8 mouse cellular contexts compared by ENCODE assay signal in genomic region chr2:165054888-165055852, GRCm38 (mm10). TPM values are rescaled to one million over a fixed set of nuclear protein-coding genes. Genes with fewer than 3 reads are reported as not detected.
DNase-seq lines count a peak whose midpoint lies in the region; ATAC-seq and TF ChIP-seq lines count a peak whose summit lies in the region.

Gene Cd40, plus strand, starts transcription at chr2:165055627.

- no peak for TF ChIP-seq CTCF in stomach, postnatal 0 days (IDR thresholded peaks at IDR 0.05; ENCODE audit: low read depth)

- peak within 1 kb of the TSS; percentile 18 for H3K4me3 ChIP-seq in hindbrain, embryonic 15.5 days
- H3K4me3 ChIP-seq in midbrain, embryonic 15.5 days: peak within 1 kb of the TSS; percentile 15
- peak within 1 kb of the TSS; percentile 33 for H3K4me3 ChIP-seq in stomach, postnatal 0 days (ENCODE audit: low read depth, low read length)

- 0 out of 2 replicates have a peak within 1 kb of the TSS, but pooled peaks have one; percentile 23 for H3K27ac ChIP-seq in hindbrain, embryonic 15.5 days (replicated peaks)
- no peak within 1 kb of the TSS for H3K27ac ChIP-seq in midbrain, embryonic 15.5 days
- no peak within 1 kb of the TSS for H3K27ac ChIP-seq in stomach, postnatal 0 days (replicated peaks)

- TF ChIP-seq EP300 in stomach, postnatal 0 days (optimal IDR thresholded peaks at IDR 0.05): no peak

- DNase-seq in B cell, adult 2 months: peak; percentile 89
- peak; percentile 68 for DNase-seq in adrenal gland, postnatal 25 days
- peak; percentile 28 to 42 for DNase-seq in gastrocnemius, adult 8-10 months (ENCODE audit: low spot score in 2 of 2)
- DNase-seq in liver: peak; percentile 63
- DNase-seq in stomach, postnatal 0 days (ENCODE audit: low spot score): peak; percentile 69
- no peak for DNase-seq in frontal cortex, postnatal 36 days (ENCODE audit: low spot score in 2 of 2)

- WGBS in hindbrain, embryonic 15.5 days: 13% methylated on average over 25 of the region's 25 CpGs
- WGBS in midbrain, embryonic 15.5 days: 11% methylated on average over 25 of the region's 25 CpGs
- WGBS in stomach, postnatal 0 days: 12% methylated on average over 25 of the region's 25 CpGs

- H3K27me3 ChIP-seq in hindbrain, embryonic 15.5 days: 0 out of 2 replicates have a peak, but pooled peaks cover 2% of the 10 kb centered on the region
- no peaks in the 10 kb centered on the region for H3K27me3 ChIP-seq in midbrain, embryonic 15.5 days (replicated peaks)
- no peaks in the 10 kb centered on the region for H3K27me3 ChIP-seq in stomach, postnatal 0 days (ENCODE audit: control insufficient read depth, insufficient read depth, low read length)

- H3K36me3 ChIP-seq in hindbrain, embryonic 15.5 days: no peaks in the 10 kb centered on the region
- no peaks in the 10 kb centered on the region for H3K36me3 ChIP-seq in midbrain, embryonic 15.5 days (replicated peaks)
- no peaks in the 10 kb centered on the region for H3K36me3 ChIP-seq in stomach, postnatal 0 days (ENCODE audit: control insufficient read depth, insufficient read depth, low read length)

- no peak for ATAC-seq in hindbrain, embryonic 15.5 days (ENCODE audit: low FRiP score, low read depth)
- ATAC-seq in midbrain, embryonic 15.5 days (replicated peaks): no peak
- peak; percentile 78 for ATAC-seq in stomach, postnatal 0 days (ENCODE audit: low FRiP score, low TSS enrichment)

- no peaks in the 10 kb centered on the region for H3K9me3 ChIP-seq in hindbrain, embryonic 15.5 days
- no peaks in the 10 kb centered on the region for H3K9me3 ChIP-seq in midbrain, embryonic 15.5 days
- no peaks in the 10 kb centered on the region for H3K9me3 ChIP-seq in stomach, postnatal 0 days (ENCODE audit: control insufficient read depth, low read length)

- no peak within 1 kb of the TSS for H3K9ac ChIP-seq in hindbrain, embryonic 15.5 days
- no peak within 1 kb of the TSS for H3K9ac ChIP-seq in midbrain, embryonic 15.5 days
- peak within 1 kb of the TSS; percentile 14 for H3K9ac ChIP-seq in stomach, postnatal 0 days (ENCODE audit: low read length)

- H3K4me2 ChIP-seq in hindbrain, embryonic 15.5 days: peak within 1 kb of the TSS; percentile 40
- H3K4me2 ChIP-seq in midbrain, embryonic 15.5 days: peak within 1 kb of the TSS; percentile 18
- peak within 1 kb of the TSS; percentile 48 for H3K4me2 ChIP-seq in stomach, postnatal 0 days (replicated peaks; ENCODE audit: low read depth)

- peaks cover 8% of the 10 kb centered on the region for H3K4me1 ChIP-seq in hindbrain, embryonic 15.5 days (replicated peaks)
- peaks cover 20% of the 10 kb centered on the region for H3K4me1 ChIP-seq in midbrain, embryonic 15.5 days
- 0 out of 2 replicates have a peak, but pooled peaks cover 3% of the 10 kb centered on the region for H3K4me1 ChIP-seq in stomach, postnatal 0 days (replicated peaks; ENCODE audit: control insufficient read depth, insufficient read depth)

RNA-seq across cellular contexts. Expression of gene Cd40, which starts in this region (rescaled TPM):
- 2.1 and 3.9 TPM in 2 replicates for total RNA-seq in adrenal gland, postnatal 25 days (2021)
- total RNA-seq in gastrocnemius, adult 8-10 months (2022): under 1 TPM; 0.27 to 0.83 (median 0.55) TPM
- 5.6 and 6.9 TPM in 2 replicates for polyA plus RNA-seq in hindbrain, embryonic 15.5 days (2015; fragmentation: Nextera tagmentation; extraction: Ambion mirVana)
- 5.5 and 6.3 TPM in 2 replicates for polyA plus RNA-seq in midbrain, embryonic 15.5 days (2015; fragmentation: Nextera tagmentation; extraction: Ambion mirVana)
- 3.3 and 3.7 TPM in 2 replicates for polyA plus RNA-seq in stomach, postnatal 0 days (2015; fragmentation: Nextera tagmentation; extraction: Ambion mirVana)

Comparison
In these comparisons a context has a peak if more than half of its experiments do, and no peak if none do; other contexts are left out.
1. Peak in DNase-seq in gastrocnemius, adult 8-10 months; RNA of the gene not detected or under 1 TPM.
2. DNase-seq: peak in B cell, adult 2 months (2 of 2), adrenal gland, postnatal 25 days (single experiment), liver (single experiment) and stomach, postnatal 0 days (single experiment); none in frontal cortex, postnatal 36 days (0 of 2).
3. Peak in every context shown above with its lines, with median percentiles within 50 percentile points of each other: H3K4me2 ChIP-seq and H3K4me3 ChIP-seq.